Mouse (Mus musculus): ENCODE measurements around the gene Gm6583. TPM values are rescaled to one million over a fixed set of nuclear protein-coding genes. Genes with fewer than 3 reads are reported as not detected.

The Gm6583 gene
- polyA plus RNA-seq, 1 experiment from 2014 or later = 0.20 TPM

DNA sequence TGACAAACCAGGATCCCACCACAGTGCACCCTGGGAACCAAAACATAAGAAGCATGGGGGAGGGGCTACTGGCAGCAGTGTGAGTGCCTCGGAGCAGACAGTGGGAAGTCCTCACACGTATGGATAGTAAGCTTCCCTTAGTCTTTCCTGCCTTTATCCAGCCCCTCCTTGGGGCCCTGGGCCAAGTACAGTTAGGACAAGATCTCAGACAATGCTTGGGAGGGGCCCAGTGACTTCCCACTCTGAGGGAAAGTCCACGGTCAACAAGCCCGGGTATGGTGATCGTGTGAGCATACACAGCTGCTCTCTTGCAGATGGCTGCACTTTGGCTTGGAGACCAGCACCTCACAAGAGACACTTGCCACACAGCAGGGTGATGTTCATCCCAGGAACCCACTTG is 38.5 kb downstream of the Gm6583 start:
- 48% methylated on average over 5 of the region's 5 CpGs for WGBS
- no peak overlapping the region for H3K4me3 ChIP-seq (ENCODE audit: low read length)
- no peaks in the 10 kb centered on the region for H3K27me3 ChIP-seq (ENCODE audit: insufficient read depth, low read length)
- H3K9ac ChIP-seq (replicated peaks; ENCODE audit: low read length) = no peak overlapping the region
- ATAC-seq (ENCODE audit: low FRiP score, low TSS enrichment) = peak; percentile 52; the same call in 1 of the 2 replicates
- no peaks in the 10 kb centered on the region for H3K9me3 ChIP-seq (ENCODE audit: low read length)
- H3K4me1 ChIP-seq (ENCODE audit: insufficient read depth, low read length) = peaks cover 6% of the 10 kb centered on the region; the same call in 1 of the 2 replicates
- no peak overlapping the region for H3K4me2 ChIP-seq (replicated peaks; ENCODE audit: low read depth, low read length)
- H3K27ac ChIP-seq (ENCODE audit: low read length) = peak overlapping the region; percentile 38; the same call in 1 of the 2 replicates
- peaks cover 22% of the 10 kb centered on the region for H3K36me3 ChIP-seq (ENCODE audit: insufficient read depth, low read length)

DNA sequence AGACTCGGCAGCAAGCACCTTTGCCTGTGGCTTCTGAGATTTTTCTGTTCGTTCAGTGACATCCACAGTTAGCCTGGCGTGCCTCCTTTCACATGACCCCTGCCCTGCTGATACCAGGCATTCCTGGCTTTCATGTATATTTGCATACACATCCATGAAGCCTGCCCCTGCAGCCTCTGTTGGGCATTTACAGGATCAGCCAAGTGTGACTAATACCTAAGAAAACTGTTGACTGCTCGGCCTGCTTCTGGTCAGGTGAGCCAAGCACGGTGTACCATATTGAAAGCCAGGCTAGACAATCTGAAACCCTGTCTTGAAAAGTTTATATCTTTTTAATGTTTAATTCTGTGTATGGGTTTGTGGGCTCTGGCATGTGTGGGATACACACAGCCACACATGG is 39.4 kb downstream of the Gm6583 start:
- no peaks in the 10 kb centered on the region for H3K27me3 ChIP-seq (ENCODE audit: insufficient read depth, low read length)
- no peak overlapping the region for H3K4me2 ChIP-seq (replicated peaks; ENCODE audit: low read depth, low read length)
- peaks cover 6% of the 10 kb centered on the region; the same call in 1 of the 2 replicates for H3K4me1 ChIP-seq (ENCODE audit: insufficient read depth, low read length)
- ATAC-seq (ENCODE audit: low FRiP score, low TSS enrichment) = peak; percentile 62; the same call in 1 of the 2 replicates
- no peaks in the 10 kb centered on the region for H3K9me3 ChIP-seq (ENCODE audit: low read length)
- peak overlapping the region; percentile 38 for H3K27ac ChIP-seq (ENCODE audit: low read length)
- peaks cover 24% of the 10 kb centered on the region for H3K36me3 ChIP-seq (ENCODE audit: insufficient read depth, low read length)
- H3K9ac ChIP-seq (replicated peaks; ENCODE audit: low read length) = no peak overlapping the region
- H3K4me3 ChIP-seq (ENCODE audit: low read length) = no peak overlapping the region
- WGBS = 61% methylated on average over 5 of the region's 5 CpGs

DNA sequence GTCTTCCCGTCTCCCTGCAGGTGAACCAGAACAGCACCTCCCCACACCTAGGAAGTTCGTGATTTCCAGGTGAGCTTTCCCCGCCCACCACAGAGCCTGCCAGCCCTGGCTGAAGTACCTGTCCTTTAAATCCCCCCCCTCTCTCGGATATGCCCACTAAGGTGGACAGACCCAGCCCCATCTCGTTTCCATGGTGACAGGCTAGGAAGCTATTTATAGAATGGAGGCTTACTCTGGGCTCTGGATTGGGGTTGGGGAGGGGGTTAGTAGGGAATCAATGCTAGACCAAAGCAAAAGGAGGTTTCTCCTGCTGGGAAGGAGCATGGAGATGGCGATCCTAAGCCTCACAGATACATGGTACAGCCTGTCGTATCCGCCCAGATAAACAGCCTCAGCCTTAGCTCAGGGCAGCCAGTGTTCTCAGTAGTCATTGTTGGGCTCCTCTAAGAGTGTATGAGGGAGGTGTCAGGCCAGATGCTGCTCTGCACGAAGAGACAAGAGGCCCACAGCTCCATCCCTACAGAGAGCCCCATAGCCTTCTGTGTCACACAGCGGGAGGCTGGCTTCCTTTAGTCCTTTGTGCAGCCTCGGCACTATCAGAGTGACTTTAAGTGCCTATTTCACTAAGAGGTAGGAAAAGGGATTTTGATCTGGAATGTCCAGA is 42.5 kb downstream of the Gm6583 start:
- Histone ChIP-seq H3K4me3 (ENCODE audit: low read length) (no peak overlapping the region), H3K9me3 (ENCODE audit: low read length) (no peaks in the 10 kb centered on the region), H3K4me1 (ENCODE audit: insufficient read depth, low read length) (peaks cover 6% of the 10 kb centered on the region; the same call in 1 of the 2 replicates), H3K4me2 (replicated peaks; ENCODE audit: low read depth, low read length) (no peak overlapping the region), H3K9ac (replicated peaks; ENCODE audit: low read length) (no peak overlapping the region), H3K27ac (ENCODE audit: low read length) (no peak overlapping the region), H3K27me3 (ENCODE audit: insufficient read depth, low read length) (no peaks in the 10 kb centered on the region), H3K36me3 (ENCODE audit: insufficient read depth, low read length) (peaks cover 54% of the 10 kb centered on the region)
- 85% methylated on average over 11 of the region's 11 CpGs for WGBS
- no peak for ATAC-seq (ENCODE audit: low FRiP score, low TSS enrichment)

DNA sequence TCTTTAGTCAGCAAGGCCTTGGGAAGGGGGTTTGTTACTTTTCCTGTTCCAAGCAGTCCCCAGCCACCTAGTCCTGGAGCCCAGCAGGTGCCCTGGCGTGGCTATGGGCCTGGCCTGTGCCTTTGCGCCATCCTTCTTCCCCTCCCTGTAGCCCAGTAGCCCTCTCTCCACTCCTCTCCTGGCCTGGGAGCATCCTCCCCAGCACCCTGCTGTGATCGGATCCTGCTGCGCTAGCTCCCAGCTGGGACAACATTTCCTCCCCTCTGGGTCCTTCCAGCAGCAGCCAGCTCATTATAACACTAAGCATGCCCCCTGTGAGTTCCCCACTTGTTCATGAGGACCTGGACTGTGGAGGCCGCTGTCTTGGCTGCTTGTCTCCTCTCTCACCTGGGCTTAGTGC is 50.0 kb downstream of the Gm6583 start:
- WGBS = 71% methylated on average over 5 of the region's 5 CpGs
- no peak for ATAC-seq (ENCODE audit: low FRiP score, low TSS enrichment)

More for the DNA sequence above, 50.0 kb downstream of the Gm6583 start:
- H3K36me3 ChIP-seq (ENCODE audit: insufficient read depth, low read length) = peaks cover 46% of the 10 kb centered on the region
- H3K4me1 ChIP-seq (ENCODE audit: insufficient read depth, low read length) = no peaks in the 10 kb centered on the region
- H3K27ac ChIP-seq (ENCODE audit: low read length) = no peak overlapping the region
- H3K27me3 ChIP-seq (ENCODE audit: insufficient read depth, low read length) = no peaks in the 10 kb centered on the region
- H3K9me3 ChIP-seq (ENCODE audit: low read length) = no peaks in the 10 kb centered on the region
- no peak overlapping the region for H3K4me3 ChIP-seq (ENCODE audit: low read length)
- no peak overlapping the region for H3K9ac ChIP-seq (replicated peaks; ENCODE audit: low read length)
- H3K4me2 ChIP-seq (replicated peaks; ENCODE audit: low read depth, low read length) = no peak overlapping the region

Other genes starting within 250 kb of the Gm6583 start
- 0.58 and 0.81 TPM in 2 replicates for gene Cryba4, start 103.5 kb downstream of the Gm6583 start, polyA plus RNA-seq (2015; fragmentation: Nextera tagmentation; extraction: Ambion mirVana)
- gene Crybb1, start 100.2 kb downstream of the Gm6583 start, polyA plus RNA-seq (2015; fragmentation: Nextera tagmentation; extraction: Ambion mirVana) = 2.7 and 4.0 TPM in 2 replicates
- 65.8 and 68.7 TPM in 2 replicates for gene Tpst2, start 79.3 kb downstream of the Gm6583 start, polyA plus RNA-seq (2015; fragmentation: Nextera tagmentation; extraction: Ambion mirVana)
- 36.7 and 37.8 TPM in 2 replicates for gene Tfip11, start 29.7 kb downstream of the Gm6583 start, polyA plus RNA-seq (2015; fragmentation: Nextera tagmentation; extraction: Ambion mirVana)
- 44.8 and 47.0 TPM in 2 replicates for gene Srrd, start 13.0 kb downstream of the Gm6583 start, polyA plus RNA-seq (2015; fragmentation: Nextera tagmentation; extraction: Ambion mirVana)
- 36.8 TPM in 2 replicates for gene Hps4, start 12.9 kb downstream of the Gm6583 start, polyA plus RNA-seq (2015; fragmentation: Nextera tagmentation; extraction: Ambion mirVana)
- gene Asphd2, start 38.8 kb upstream of the Gm6583 start, polyA plus RNA-seq (2015; fragmentation: Nextera tagmentation; extraction: Ambion mirVana) = 3.8 and 4.9 TPM in 2 replicates
- not detected in 2 replicates for gene Gm6588, start 93.4 kb upstream of the Gm6583 start, polyA plus RNA-seq (2015; fragmentation: Nextera tagmentation; extraction: Ambion mirVana)
- gene Sez6l, start 221.2 kb upstream of the Gm6583 start, polyA plus RNA-seq (2015; fragmentation: Nextera tagmentation; extraction: Ambion mirVana) = 0.76 and 0.89 TPM in 2 replicates

Data from kidney, embryonic 16.5 days (tissue).